Mouse (Mus musculus) hindbrain, embryonic 11.5 days (tissue): ENCODE measurements around the gene Ube2d3. TPM values are rescaled to one million over a fixed set of nuclear protein-coding genes. Genes with fewer than 3 reads are reported as not detected.

Experiments
- ATAC-seq: fragments of 200-750 bp; cut with Nextera tagmentation; 2 replicates; pipeline ENCODE4 v1.8.0; 2017; ENCODE audit warnings: mild to moderate bottlenecking, moderate TSS enrichment, moderate library complexity; ENCODE audit not compliant: low FRiP score
- DNase-seq: peaks from one replicate; pipeline ENCODE4 v3.0.0-alpha.2; 2015; ENCODE audit warnings: low spot score
- H3K27ac ChIP-seq: fragments of 300-500 bp; sonication (generic); 2 replicates; pipeline ENCODE4 v1.5.1; 2014; ENCODE audit warnings: mild to moderate bottlenecking, low read depth, low read length
- H3K27me3 ChIP-seq: fragments of 300-500 bp; sonication (generic); 2 replicates; pipeline ENCODE4 v1.6.1; 2014; ENCODE audit warnings: mild to moderate bottlenecking, low read length, moderate library complexity, mixed read lengths; ENCODE audit not compliant: control insufficient read depth, insufficient read depth
- H3K36me3 ChIP-seq: fragments of 300-500 bp; sonication (generic); 2 replicates; pipeline ENCODE4 v1.6.1; 2014; ENCODE audit warnings: mild to moderate bottlenecking, low read length, moderate library complexity, mixed read lengths; ENCODE audit not compliant: control insufficient read depth, insufficient read depth
- H3K4me1 ChIP-seq: fragments of 300-500 bp; sonication (generic); replicated peaks from 2 replicates; pipeline ENCODE4 v1.6.1; 2014; ENCODE audit warnings: low read length, mixed read lengths; ENCODE audit not compliant: control insufficient read depth, insufficient read depth
- H3K4me2 ChIP-seq: fragments of 300-500 bp; sonication (generic); replicated peaks from 2 replicates; pipeline ENCODE4 v1.6.1; 2014; ENCODE audit warnings: mild to moderate bottlenecking, low read depth, low read length
- H3K4me3 ChIP-seq: fragments of 300-500 bp; sonication (generic); 2 replicates; pipeline ENCODE4 v1.5.1; 2014; ENCODE audit warnings: low read depth, low read length
- H3K9ac ChIP-seq: fragments of 300-500 bp; sonication (generic); 2 replicates; pipeline ENCODE4 v1.6.1; 2014; ENCODE audit warnings: low read depth, low read length
- H3K9me3 ChIP-seq: fragments of 300-500 bp; sonication (generic); 2 replicates; pipeline ENCODE4 v1.6.1; 2016; ENCODE audit warnings: low read length; ENCODE audit not compliant: control insufficient read depth
- WGBS: fragments of 180-500 bp; shearing (Covaris S2); extraction: QIAGEN DNeasy Blood & Tissue Kit; methylation state at CpG from one replicate; pipeline ENCODE4 v1.1.7; 2014; 5-methylcytosine and 5-hydroxymethylcytosine counted together
- polyA plus RNA-seq: library from polyadenylated mRNA; unstranded; fragments of >200 nt; fragmentation: Nextera tagmentation; extraction: Ambion mirVana; gene quantifications from 2 replicates; pipeline ENCODE4 v1.2.1, GENCODE M21; 2014

Gene Ube2d3
- polyA plus RNA-seq, 1 experiment from 2014 or later, result 666 TPM

- Histone ChIP-seq H3K9ac (peak overlapping the region; percentile 81), H3K36me3 (no peaks in the 10 kb centered on the region), H3K4me3 (peak overlapping the region; percentile 69), H3K27ac (peak overlapping the region; percentile 91), H3K4me1 (no peaks in the 10 kb centered on the region), H3K9me3 (no peaks in the 10 kb centered on the region), H3K4me2 (peak overlapping the region; percentile 61), H3K27me3 (no peaks in the 10 kb centered on the region)
- DNase-seq (peak; percentile 92), ATAC-seq (peak; percentile 98)
- WGBS, result under 1% methylated on average over 81 of the region's 103 CpGs
Observed at GRCm38 (mm10) chr3:135422856-135423607, 14.9 kb upstream of the Ube2d3 start.

- no peaks in the 10 kb centered on the region for H3K9me3 ChIP-seq
- WGBS, result 3% methylated on average over 8 of the region's 8 CpGs
- ATAC-seq, result peak; percentile 38
Observed at GRCm38 (mm10) chr3:135423608-135424212, 14.2 kb upstream of the Ube2d3 start, which contains the start of gene Cisd2. Gene Cisd2 (minus strand): TSS chr3:135423925.

GRCm38 (mm10) chr3:135436901-135437616 lies 890 bp upstream of the Ube2d3 start:
- Histone ChIP-seq H3K9me3 (no peaks in the 10 kb centered on the region), H3K4me2 (peak overlapping the region; percentile 42), H3K36me3 (no peaks in the 10 kb centered on the region), H3K9ac (peak overlapping the region; percentile 71), H3K27me3 (no peaks in the 10 kb centered on the region), H3K4me3 (peak overlapping the region; percentile 96), H3K27ac (peak overlapping the region; percentile 87), H3K4me1 (0 out of 2 replicates have a peak, but pooled peaks cover 2% of the 10 kb centered on the region)
- ATAC-seq (0 out of 2 replicates have a peak, but pooled peaks have one; percentile 0), DNase-seq (peak; percentile 8)
- WGBS, result 45% methylated on average over 14 of the region's 14 CpGs

More at GRCm38 (mm10) chr3:135423608-135424212, 14.2 kb upstream of the Ube2d3 start, which contains the start of gene Cisd2:
- H3K27me3 ChIP-seq, result no peaks in the 10 kb centered on the region
- peak within 1 kb of the TSS; percentile 61 for H3K4me2 ChIP-seq
- peak within 1 kb of the TSS; percentile 81 for H3K9ac ChIP-seq
- H3K27ac ChIP-seq, result peak within 1 kb of the TSS; percentile 91
- H3K4me1 ChIP-seq, result no peaks in the 10 kb centered on the region
- DNase-seq, result no peak
- H3K36me3 ChIP-seq, result no peaks in the 10 kb centered on the region
- peak within 1 kb of the TSS; percentile 69 for H3K4me3 ChIP-seq

GRCm38 (mm10) chr3:135438531-135438912 lies 573 bp downstream of the Ube2d3 start:
- H3K4me1 ChIP-seq, result 0 out of 2 replicates have a peak, but pooled peaks cover 2% of the 10 kb centered on the region
- under 1% methylated on average over 36 of the region's 50 CpGs for WGBS
- H3K4me2 ChIP-seq, result peak overlapping the region; percentile 36
- H3K36me3 ChIP-seq, result no peaks in the 10 kb centered on the region
- H3K9ac ChIP-seq, result peak overlapping the region; percentile 87
- H3K27me3 ChIP-seq, result no peaks in the 10 kb centered on the region
- ATAC-seq (peak; percentile 82), DNase-seq (peak; percentile 93)
- no peaks in the 10 kb centered on the region for H3K9me3 ChIP-seq
- peak overlapping the region; percentile 96 for H3K4me3 ChIP-seq
- peak overlapping the region; percentile 100 for H3K27ac ChIP-seq

- ATAC-seq (peak; percentile 72), DNase-seq (peak; percentile 84)
- WGBS, result under 1% methylated on average over 42 of the region's 76 CpGs
- Histone ChIP-seq H3K9me3 (no peaks in the 10 kb centered on the region), H3K27me3 (no peaks in the 10 kb centered on the region), H3K4me1 (0 out of 2 replicates have a peak, but pooled peaks cover 2% of the 10 kb centered on the region), H3K27ac (peak overlapping the region; percentile 100), H3K36me3 (no peaks in the 10 kb centered on the region), H3K4me2 (peak overlapping the region; percentile 66), H3K4me3 (peak overlapping the region; percentile 96), H3K9ac (peak overlapping the region; percentile 87)
Observed at GRCm38 (mm10) chr3:135438913-135439531, 1.1 kb downstream of the Ube2d3 start.

GRCm38 (mm10) chr3:135439651-135440050 lies 1.7 kb downstream of the Ube2d3 start:
- peak overlapping the region; percentile 66 for H3K4me2 ChIP-seq
- H3K27me3 ChIP-seq, result no peaks in the 10 kb centered on the region
- H3K9ac ChIP-seq, result peak overlapping the region; percentile 87
- H3K36me3 ChIP-seq, result no peaks in the 10 kb centered on the region
- peak overlapping the region; percentile 96 for H3K4me3 ChIP-seq
- DNase-seq, result no peak
- H3K4me1 ChIP-seq, result 0 out of 2 replicates have a peak, but pooled peaks cover 2% of the 10 kb centered on the region
- H3K9me3 ChIP-seq, result no peaks in the 10 kb centered on the region
- ATAC-seq, result no peak
- peak overlapping the region; percentile 100 for H3K27ac ChIP-seq
- 3% methylated on average over 15 of the region's 15 CpGs for WGBS

- 0 out of 2 replicates have a peak, but pooled peaks cover 2% of the 10 kb centered on the region for H3K4me1 ChIP-seq
- H3K9me3 ChIP-seq, result no peaks in the 10 kb centered on the region
- peak overlapping the region; percentile 66 for H3K4me2 ChIP-seq
- H3K9ac ChIP-seq, result peak overlapping the region; percentile 87
- no peak overlapping the region for H3K27ac ChIP-seq
- ATAC-seq (no peak), DNase-seq (peak; percentile 14)
- no peaks in the 10 kb centered on the region for H3K27me3 ChIP-seq
- peak overlapping the region; percentile 96 for H3K4me3 ChIP-seq
- WGBS, result 31% methylated on average over 7 of the region's 7 CpGs
- no peaks in the 10 kb centered on the region for H3K36me3 ChIP-seq
Observed at GRCm38 (mm10) chr3:135440221-135440620, 2.3 kb downstream of the Ube2d3 start.

- Histone ChIP-seq H3K4me3 (peak overlapping the region; percentile 96), H3K9me3 (no peaks in the 10 kb centered on the region), H3K27me3 (no peaks in the 10 kb centered on the region), H3K9ac (no peak overlapping the region), H3K36me3 (no peaks in the 10 kb centered on the region), H3K27ac (no peak overlapping the region), H3K4me1 (0 out of 2 replicates have a peak, but pooled peaks cover 2% of the 10 kb centered on the region), H3K4me2 (peak overlapping the region; percentile 66)
- WGBS, result 64% methylated on average over 10 of the region's 10 CpGs
- ATAC-seq (no peak), DNase-seq (no peak)
Observed at GRCm38 (mm10) chr3:135440621-135441020, 2.7 kb downstream of the Ube2d3 start.
